Mouse (Mus musculus) heart, embryonic 14.5 days (tissue): ENCODE data around the gene Ccnb1ip1. TPM values are rescaled to one million over a fixed set of nuclear protein-coding genes. Genes with fewer than 3 reads are reported as not detected.
"Not testable (repeated sequence)": the region's sequence is repeated elsewhere in the genome, so short reads cannot be mapped to it uniquely, and the experiment has no call there.

Experiments used
- ATAC-seq: fragments of 200-750 bp; cut with Nextera tagmentation; 2 replicates; pipeline ENCODE4 v1.8.0; 2017; ENCODE audit warnings: low read depth, moderate TSS enrichment; ENCODE audit not compliant: insufficient number of reproducible peaks, insufficient read depth, low FRiP score
- H3K27ac ChIP-seq, 2 experiments: fragments of 200-500 bp in 1 of 2; fragments of 300-500 bp in 1 of 2; sonication (generic) in 1 of 2; replicated peaks in 1 of 2; 2 replicates each; pipeline ENCODE4 v1.5.1; 2012 to 2014; ENCODE audit warnings: low read depth in 2 of 2, low read length in 2 of 2, control low read depth in 1 of 2, mild to moderate bottlenecking in 1 of 2, mixed read lengths in 1 of 2; ENCODE audit not compliant: control insufficient read depth in 1 of 2, insufficient read depth in 1 of 2
- H3K27me3 ChIP-seq: fragments of 300-500 bp; sonication (generic); 2 replicates; pipeline ENCODE4 v1.6.1; 2014; ENCODE audit warnings: mild to moderate bottlenecking, low read length, control low read depth; ENCODE audit not compliant: control insufficient read depth, insufficient read depth
- H3K36me3 ChIP-seq: fragments of 300-500 bp; sonication (generic); 2 replicates; pipeline ENCODE4 v1.6.1; 2014; ENCODE audit warnings: mild to moderate bottlenecking, control low read depth, low read length, mixed read lengths; ENCODE audit not compliant: control insufficient read depth, insufficient read depth
- H3K4me1 ChIP-seq, 2 experiments: fragments of 200-500 bp in 1 of 2; fragments of 300-500 bp in 1 of 2; sonication (generic) in 1 of 2; 2 replicates each; pipeline ENCODE4 v1.6.1; 2012 to 2014; ENCODE audit warnings: low read length in 2 of 2, control low read depth in 1 of 2, mixed read lengths in 1 of 2; ENCODE audit not compliant: control insufficient read depth in 2 of 2, insufficient read depth in 2 of 2
- H3K4me2 ChIP-seq: fragments of 300-500 bp; sonication (generic); 2 replicates; pipeline ENCODE4 v1.6.1; 2014; ENCODE audit warnings: mild to moderate bottlenecking, low read length
- H3K4me3 ChIP-seq, 2 experiments: fragments of 200-500 bp in 1 of 2; fragments of 300-500 bp in 1 of 2; sonication (generic) in 1 of 2; 2 replicates each; pipeline ENCODE4 v1.5.1; 2012 to 2014; ENCODE audit warnings: low read length in 2 of 2, mild to moderate bottlenecking in 2 of 2, control low read depth in 1 of 2, low read depth in 1 of 2, moderate library complexity in 1 of 2; ENCODE audit not compliant: control insufficient read depth in 1 of 2, insufficient read depth in 1 of 2
- H3K9ac ChIP-seq: fragments of 300-500 bp; sonication (generic); 2 replicates; pipeline ENCODE4 v1.6.1; 2014; ENCODE audit warnings: mild to moderate bottlenecking, low read length
- H3K9me3 ChIP-seq: fragments of 300-500 bp; sonication (generic); 2 replicates; pipeline ENCODE4 v1.6.1; 2016; ENCODE audit warnings: low read length, control low read depth; ENCODE audit not compliant: control insufficient read depth
- WGBS: fragments of 180-500 bp; shearing (Covaris S2); extraction: QIAGEN DNeasy Blood & Tissue Kit; methylation state at CpG from one replicate; pipeline ENCODE4 v1.1.7; 2014; 5-methylcytosine and 5-hydroxymethylcytosine counted together
- polyA plus RNA-seq: library from polyadenylated mRNA; unstranded; fragments of >200 nt; fragmentation: Nextera tagmentation; extraction: Ambion mirVana; gene quantifications from 2 replicates; pipeline ENCODE4 v1.2.1, GENCODE M21; 2014

Gene Ccnb1ip1
- polyA plus RNA-seq, 1 experiment from 2014 or later: not detected

DNA sequence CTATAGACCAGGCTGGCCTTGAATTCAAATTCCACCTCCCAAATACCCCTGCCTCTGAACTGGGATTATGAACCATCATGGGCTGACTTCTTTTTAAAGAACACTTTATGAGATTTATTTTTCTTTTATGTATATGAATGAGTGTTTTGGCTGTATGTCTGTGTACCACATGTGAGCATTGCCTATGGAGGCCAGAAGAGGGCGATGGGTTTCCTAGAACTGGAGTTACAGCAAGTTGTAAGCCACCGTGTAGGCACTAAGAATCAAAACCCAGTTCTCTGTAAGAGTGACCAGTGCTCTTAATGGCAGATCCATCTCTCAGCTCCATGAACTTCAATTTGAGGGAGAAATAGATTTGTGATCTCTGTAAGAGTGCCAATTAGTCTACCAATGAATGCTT is 15.7 kb upstream of the Ccnb1ip1 start:
- no peak overlapping the region for H3K4me2 ChIP-seq
- H3K4me3 ChIP-seq: no peak overlapping the region
- H3K27me3 ChIP-seq: no peaks in the 10 kb centered on the region
- H3K27ac ChIP-seq: no peak overlapping the region
- no peaks in the 10 kb centered on the region for H3K9me3 ChIP-seq
- no peak overlapping the region for H3K9ac ChIP-seq
- WGBS: 73% methylated on average over 2 of the region's 2 CpGs
- no peaks in the 10 kb centered on the region for H3K4me1 ChIP-seq
- peaks cover 72% of the 10 kb centered on the region for H3K36me3 ChIP-seq
- ATAC-seq: no peak

DNA sequence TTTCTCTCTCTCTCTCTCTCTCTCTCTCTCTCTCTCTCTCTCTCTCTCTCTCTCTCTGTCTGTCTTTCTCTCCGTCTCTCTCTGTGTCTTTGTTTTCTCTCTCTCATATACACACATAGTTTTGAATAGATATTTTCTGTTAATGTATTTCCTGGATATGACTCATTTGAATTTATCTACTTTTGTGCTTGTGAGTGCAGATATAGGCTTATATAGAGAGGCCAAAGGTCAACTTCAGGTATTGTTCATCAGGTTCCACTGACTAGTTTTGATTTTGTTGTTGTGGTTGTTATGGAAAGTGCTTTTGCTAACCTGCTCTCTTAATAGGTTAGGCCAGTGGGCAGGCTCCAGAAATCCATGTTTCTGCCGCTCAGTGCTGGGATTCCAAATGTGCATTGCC is 5.5 kb upstream of the Ccnb1ip1 start:
- Histone ChIP-seq H3K4me1 (no peaks in the 10 kb centered on the region), H3K4me2 (no peak overlapping the region), H3K36me3 (peaks cover 82% of the 10 kb centered on the region), H3K9ac (no peak overlapping the region), H3K4me3 (no peak overlapping the region), H3K9me3 (no peaks in the 10 kb centered on the region), H3K27ac (no peak overlapping the region), H3K27me3 (no peaks in the 10 kb centered on the region)
- ATAC-seq: no peak
- WGBS: 86% methylated on average over 2 of the region's 2 CpGs

DNA sequence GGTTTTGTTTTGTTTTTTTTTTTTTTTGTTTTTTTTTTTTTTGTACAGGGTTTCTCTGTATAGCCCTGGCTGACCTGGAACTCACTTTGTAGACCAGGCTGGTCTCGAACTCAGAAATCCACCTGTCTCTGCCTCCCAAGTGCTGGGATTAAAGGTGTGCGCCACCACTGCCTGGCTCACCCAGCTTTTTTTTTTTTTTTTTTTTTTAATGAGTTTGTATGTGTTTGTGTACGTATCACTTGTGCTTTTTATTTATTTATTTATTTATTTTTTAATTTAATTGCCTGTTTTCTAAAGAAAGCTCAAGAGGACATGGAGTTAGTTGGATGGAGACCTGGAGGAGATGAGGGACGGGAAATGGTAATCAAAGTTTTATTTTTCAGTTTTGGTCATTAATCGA is 1.1 kb downstream of the Ccnb1ip1 start:
- H3K27me3 ChIP-seq, H3K9me3 ChIP-seq, H3K4me3 ChIP-seq, H3K27ac ChIP-seq, H3K4me1 ChIP-seq, ATAC-seq: not testable (repeated sequence)
- WGBS: 89% methylated on average over 5 of the region's 5 CpGs
- Histone ChIP-seq H3K9ac (peak overlapping the region; percentile 86; the same call in 1 of the 2 replicates), H3K36me3 (peaks cover 17% of the 10 kb centered on the region), H3K4me2 (peak overlapping the region; percentile 78)

DNA sequence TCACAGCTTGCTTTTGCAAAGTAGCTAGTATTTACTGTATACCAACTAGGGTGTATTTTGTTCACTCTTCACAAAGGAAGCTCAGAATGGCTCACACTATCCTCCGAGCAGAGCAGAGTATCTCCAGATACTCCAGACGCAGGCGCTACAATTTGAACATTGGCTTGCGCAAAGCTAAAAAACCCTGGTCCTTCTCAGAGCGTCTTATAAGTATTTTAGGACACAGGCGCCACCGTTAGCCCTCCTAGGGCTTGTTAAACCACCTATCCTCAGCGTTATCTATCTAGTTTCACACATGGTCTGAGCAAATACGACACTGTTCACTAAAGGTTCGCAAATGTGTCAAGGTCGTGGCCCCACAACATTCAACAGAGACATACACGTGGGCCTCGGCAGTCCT is 2.8 kb downstream of the Ccnb1ip1 start:
- no peak overlapping the region for H3K4me2 ChIP-seq
- no peak for ATAC-seq
- no peak overlapping the region for H3K4me3 ChIP-seq
- H3K9me3 ChIP-seq: no peaks in the 10 kb centered on the region
- H3K27me3 ChIP-seq: no peaks in the 10 kb centered on the region
- H3K4me1 ChIP-seq: peaks cover 0 to 4% of the 10 kb centered on the region in 2 experiments; a peak in 2 of 4 replicates
- no peak overlapping the region for H3K27ac ChIP-seq
- 0 out of 2 replicates have a peak, but pooled peaks cover under 1% of the 10 kb centered on the region for H3K36me3 ChIP-seq
- WGBS: 60% methylated on average over 13 of the region's 13 CpGs
- no peak overlapping the region for H3K9ac ChIP-seq

DNA sequence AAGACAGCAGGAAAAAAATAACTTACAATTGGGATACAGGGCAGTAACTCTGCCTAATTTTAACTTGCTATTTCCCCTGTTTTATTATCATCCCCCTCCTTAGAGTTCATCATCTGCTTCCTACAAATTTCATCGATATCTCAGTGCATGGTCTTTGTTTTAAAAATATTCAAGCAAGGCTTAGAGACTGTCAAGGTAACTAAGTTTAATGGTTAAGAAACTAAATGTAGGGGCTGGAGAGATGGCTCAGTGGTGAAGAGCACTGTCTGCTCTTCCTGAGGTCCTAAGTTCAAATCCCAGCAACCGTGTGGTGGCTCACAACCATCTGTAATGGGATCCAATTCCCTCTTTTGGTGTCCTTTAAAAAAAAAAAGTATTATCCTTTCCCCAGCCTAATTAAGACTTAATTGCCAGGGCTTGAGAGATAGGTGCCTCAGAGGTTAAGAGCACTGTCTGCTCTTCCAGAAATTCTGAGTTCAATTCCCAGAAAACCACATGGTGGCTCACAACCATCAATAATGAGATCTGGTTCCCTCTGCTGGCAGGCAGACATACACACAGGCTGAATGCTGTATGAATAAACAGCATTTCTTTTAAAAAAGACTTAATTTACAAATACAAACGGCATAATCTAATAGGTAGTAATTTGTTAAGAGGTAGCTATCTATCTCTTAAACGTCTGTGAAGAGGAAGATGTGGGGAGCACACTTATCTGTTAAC is 4.5 kb downstream of the Ccnb1ip1 start:
- WGBS: 57% methylated on average over 4 of the region's 4 CpGs

DNA sequence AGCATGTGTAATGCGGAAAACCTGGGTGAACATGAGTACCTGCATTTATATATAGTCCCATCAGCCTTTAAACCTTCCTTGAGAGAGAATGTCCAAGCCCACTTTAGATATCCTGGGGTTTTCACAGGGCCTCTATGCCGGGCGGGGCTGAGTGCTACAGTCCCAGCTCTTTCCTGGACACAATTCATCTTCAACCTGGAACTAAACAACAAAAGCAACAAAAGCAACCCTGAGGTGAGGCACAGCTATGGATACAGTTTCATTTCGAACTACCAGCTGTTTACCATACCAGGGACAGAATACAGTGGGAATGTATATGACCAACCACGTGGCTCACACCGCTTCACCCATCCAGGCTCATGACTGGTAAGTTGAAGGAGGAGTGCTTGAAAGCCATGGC is 5.1 kb downstream of the Ccnb1ip1 start:
- no peaks in the 10 kb centered on the region for H3K9me3 ChIP-seq
- H3K4me1 ChIP-seq: peaks cover 0 to 4% of the 10 kb centered on the region in 2 experiments; a peak in 2 of 4 replicates
- 82% methylated on average over 6 of the region's 6 CpGs for WGBS
- H3K4me2 ChIP-seq: no peak overlapping the region
- H3K36me3 ChIP-seq: no peaks in the 10 kb centered on the region
- no peak for ATAC-seq
- H3K27ac ChIP-seq: no peak overlapping the region
- H3K9ac ChIP-seq: no peak overlapping the region
- H3K4me3 ChIP-seq: no peak overlapping the region
- H3K27me3 ChIP-seq: no peaks in the 10 kb centered on the region

More for the DNA sequence above, 4.5 kb downstream of the Ccnb1ip1 start:
- Histone ChIP-seq H3K9ac (no peak overlapping the region), H3K4me3 (no peak overlapping the region), H3K27me3 (no peaks in the 10 kb centered on the region), H3K36me3 (no peaks in the 10 kb centered on the region), H3K27ac (no peak overlapping the region), H3K4me1 (peaks cover 0 to 4% of the 10 kb centered on the region in 2 experiments; a peak in 2 of 4 replicates), H3K4me2 (no peak overlapping the region), H3K9me3 (no peaks in the 10 kb centered on the region)
- ATAC-seq: no peak

DNA sequence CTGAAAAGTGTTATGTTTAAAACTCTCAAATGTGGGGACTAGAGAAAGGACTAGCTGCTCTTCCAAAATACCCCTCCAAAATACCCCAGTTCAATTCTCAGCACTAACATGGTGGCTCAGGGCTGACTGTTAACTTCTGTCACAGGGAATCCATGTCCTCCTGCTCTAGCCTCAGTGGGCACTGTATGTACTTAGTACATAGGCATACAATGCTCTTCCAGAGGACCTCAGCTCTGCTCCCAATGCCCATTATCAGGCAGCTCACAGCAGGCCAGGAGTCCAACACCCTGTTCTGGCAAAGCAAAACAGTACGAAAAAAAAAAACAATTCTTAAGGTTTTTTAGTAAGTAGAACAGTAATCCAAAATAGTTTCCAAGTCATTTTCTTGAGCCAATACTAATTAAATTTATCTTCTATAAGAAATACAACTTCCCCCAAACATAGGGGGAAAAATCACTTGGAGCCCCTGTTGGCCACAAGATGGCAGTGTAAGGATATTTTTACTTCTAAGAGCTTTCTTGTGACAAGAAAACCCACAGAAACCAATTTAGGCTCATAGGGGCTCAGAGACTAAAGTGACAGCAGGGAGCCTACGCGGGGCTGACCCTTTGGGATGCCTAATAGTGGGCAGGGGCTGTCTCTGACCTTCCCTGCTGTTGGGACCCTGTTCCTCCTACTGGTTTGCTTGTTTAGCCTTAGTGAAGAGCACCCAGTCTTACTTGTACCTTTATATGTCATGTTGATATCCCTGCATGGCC is 7.9 kb downstream of the Ccnb1ip1 start:
- H3K27ac ChIP-seq: no peak overlapping the region
- no peak for ATAC-seq
- H3K9ac ChIP-seq: no peak overlapping the region
- H3K27me3 ChIP-seq: no peaks in the 10 kb centered on the region
- 6% methylated on average over 3 of the region's 3 CpGs for WGBS
- no peak overlapping the region for H3K4me3 ChIP-seq
- no peaks in the 10 kb centered on the region for H3K9me3 ChIP-seq
- H3K4me2 ChIP-seq: no peak overlapping the region
- no peaks in the 10 kb centered on the region for H3K36me3 ChIP-seq
- H3K4me1 ChIP-seq: no peaks in the 10 kb centered on the region
